Mouse (Mus musculus) thymus, postnatal 0 days (tissue): ENCODE data around the gene Serp2. TPM values are rescaled to one million over a fixed set of nuclear protein-coding genes. Genes with fewer than 3 reads are reported as not detected.

Experiments
- DNase-seq: peaks from one replicate; pipeline ENCODE4 v3.0.0-alpha.2; 2015; ENCODE audit warnings: low spot score
- polyA plus RNA-seq: library from polyadenylated mRNA; unstranded; fragments of >200 nt; fragmentation: Nextera tagmentation; extraction: Ambion mirVana; gene quantifications from 2 replicates; pipeline ENCODE4 v1.2.1, GENCODE M21; 2015

Gene Serp2
- polyA plus RNA-seq = 5.8 and 6.6 TPM in 2 replicates

- DNase-seq = no peak
These were observed at the start of gene Serp2 for GRCm38 (mm10) chr14:76556852-76557208. Gene Serp2, minus strand, starts transcription at chr14:76556889.

GRCm38 (mm10) chr14:76605931-76606534 is 49.3 kb upstream of the Serp2 start:
- no peak for DNase-seq

- no peak for DNase-seq
These were observed 47.3 kb upstream of the Serp2 start for GRCm38 (mm10) chr14:76604012-76604411.

GRCm38 (mm10) chr14:76601654-76602053 is 45.0 kb upstream of the Serp2 start:
- no peak for DNase-seq

GRCm38 (mm10) chr14:76600391-76600790 is 43.7 kb upstream of the Serp2 start:
- no peak for DNase-seq

- DNase-seq = no peak
These were observed 43.0 kb upstream of the Serp2 start for GRCm38 (mm10) chr14:76599706-76600105.

GRCm38 (mm10) chr14:76598518-76599216 is 42.0 kb upstream of the Serp2 start:
- DNase-seq = peak; percentile 28

GRCm38 (mm10) chr14:76597751-76598150 is 41.1 kb upstream of the Serp2 start:
- no peak for DNase-seq

- no peak for DNase-seq
These were observed 38.6 kb upstream of the Serp2 start for GRCm38 (mm10) chr14:76595048-76595859.

- DNase-seq = no peak
These were observed 37.7 kb upstream of the Serp2 start for GRCm38 (mm10) chr14:76594351-76594885.

- DNase-seq = no peak
These were observed 37.0 kb upstream of the Serp2 start for GRCm38 (mm10) chr14:76593630-76594193.

- no peak for DNase-seq
These were observed 36.0 kb upstream of the Serp2 start for GRCm38 (mm10) chr14:76592721-76593120.

GRCm38 (mm10) chr14:76592090-76592489 is 35.4 kb upstream of the Serp2 start:
- DNase-seq = no peak

GRCm38 (mm10) chr14:76590134-76590533 is 33.4 kb upstream of the Serp2 start:
- no peak for DNase-seq

GRCm38 (mm10) chr14:76589671-76590070 is 33.0 kb upstream of the Serp2 start:
- no peak for DNase-seq

- DNase-seq = no peak
These were observed 29.2 kb upstream of the Serp2 start for GRCm38 (mm10) chr14:76585831-76586405.

GRCm38 (mm10) chr14:76583985-76584384 is 27.3 kb upstream of the Serp2 start:
- DNase-seq = no peak

GRCm38 (mm10) chr14:76581974-76582922 is 25.6 kb upstream of the Serp2 start:
- DNase-seq = no peak

GRCm38 (mm10) chr14:76579660-76580061 is 23.0 kb upstream of the Serp2 start:
- peak; percentile 29 for DNase-seq

- DNase-seq = no peak
These were observed 21.2 kb upstream of the Serp2 start for GRCm38 (mm10) chr14:76577840-76578239.
